Mouse (Mus musculus) CD4-positive helper T cell, adult 2 months (primary cell): ENCODE data around the gene Cela1.

Experiments
- DNase-seq: peaks from one replicate; pipeline ENCODE4 v3.0.0-alpha.2; 2012; ENCODE audit warnings: low read depth, missing footprints, low spot score

Gene Cela1

GRCm38 (mm10) chr15:100705376-100705775, 17.7 kb upstream of the Cela1 start:
- no peak for DNase-seq

GRCm38 (mm10) chr15:100703913-100704312, 16.2 kb upstream of the Cela1 start:
- DNase-seq, result no peak

- no peak for DNase-seq
These were observed 14.1 kb upstream of the Cela1 start for GRCm38 (mm10) chr15:100701856-100702255.

- DNase-seq, result no peak
These were observed 13.4 kb upstream of the Cela1 start for GRCm38 (mm10) chr15:100701108-100701507.

GRCm38 (mm10) chr15:100700424-100700823, 12.7 kb upstream of the Cela1 start:
- DNase-seq, result no peak

- peak; percentile 39 for DNase-seq
These were observed 11.7 kb upstream of the Cela1 start for GRCm38 (mm10) chr15:100699386-100699785.

GRCm38 (mm10) chr15:100698078-100698477, 10.4 kb upstream of the Cela1 start:
- DNase-seq, result no peak

GRCm38 (mm10) chr15:100694406-100694805, 6.7 kb upstream of the Cela1 start:
- DNase-seq, result no peak

- DNase-seq, result no peak
These were observed 4.3 kb upstream of the Cela1 start for GRCm38 (mm10) chr15:100691990-100692389.

GRCm38 (mm10) chr15:100686989-100687388, 732 bp downstream of the Cela1 start:
- DNase-seq, result peak; percentile 76

GRCm38 (mm10) chr15:100686434-100686833, 1.3 kb downstream of the Cela1 start:
- no peak for DNase-seq

GRCm38 (mm10) chr15:100685849-100686248, 1.9 kb downstream of the Cela1 start:
- no peak for DNase-seq

- no peak for DNase-seq
These were observed 2.5 kb downstream of the Cela1 start for GRCm38 (mm10) chr15:100685255-100685654.

GRCm38 (mm10) chr15:100684450-100684849, 3.3 kb downstream of the Cela1 start:
- DNase-seq, result no peak

- DNase-seq, result peak; percentile 93
These were observed 4.7 kb downstream of the Cela1 start for GRCm38 (mm10) chr15:100683041-100683440.

- no peak for DNase-seq
These were observed 6.0 kb downstream of the Cela1 start for GRCm38 (mm10) chr15:100681770-100682169.

GRCm38 (mm10) chr15:100680381-100680780, 7.3 kb downstream of the Cela1 start:
- DNase-seq, result no peak

- no peak for DNase-seq
These were observed 8.7 kb downstream of the Cela1 start for GRCm38 (mm10) chr15:100679005-100679404.

GRCm38 (mm10) chr15:100678581-100678980, 9.1 kb downstream of the Cela1 start:
- DNase-seq, result no peak

- no peak for DNase-seq
These were observed 10.0 kb downstream of the Cela1 start for GRCm38 (mm10) chr15:100677675-100678074.

- DNase-seq, result peak; percentile 34
These were observed 11.2 kb downstream of the Cela1 start for GRCm38 (mm10) chr15:100676521-100676920.

- no peak for DNase-seq
These were observed 12.2 kb downstream of the Cela1 start for GRCm38 (mm10) chr15:100675486-100675885.

GRCm38 (mm10) chr15:100674566-100674965, 13.2 kb downstream of the Cela1 start:
- DNase-seq, result no peak
